Mouse (Mus musculus): ENCODE data around the gene Cetn3. TPM values are rescaled to one million over a fixed set of nuclear protein-coding genes. Genes with fewer than 3 reads are reported as not detected.
A peak's percentile ranks its signal among the peaks of the same experiment; 100 is the strongest.

Cetn3 gene
- polyA plus RNA-seq, 1 experiment, result not detected

- TF ChIP-seq POLR2A (IDR thresholded peaks at IDR 0.05; ENCODE audit: insufficient read depth, low read depth, low read length), result no peak
- TF ChIP-seq CTCF (IDR thresholded peaks at IDR 0.05; ENCODE audit: insufficient read depth, low read depth, low read length), result no peak
- 89% methylated on average over 8 of the region's 8 CpGs for WGBS
- Histone ChIP-seq H3K4me3 (ENCODE audit: insufficient read depth, low read depth, low read length) (no peak overlapping the region), H3K4me1 (ENCODE audit: control insufficient read depth, insufficient read depth, low read length) (no peaks in the 10 kb centered on the region), H3K27ac (ENCODE audit: insufficient read depth, low read depth, low read length) (no peak overlapping the region)
These were observed 9.0 kb downstream of the Cetn3 start for GRCm38 (mm10) chr13:81791861-81792260.

GRCm38 (mm10) chr13:81793850-81794249, 11.0 kb downstream of the Cetn3 start:
- TF ChIP-seq POLR2A (IDR thresholded peaks at IDR 0.05; ENCODE audit: insufficient read depth, low read depth, low read length), result no peak
- TF ChIP-seq CTCF (IDR thresholded peaks at IDR 0.05; ENCODE audit: insufficient read depth, low read depth, low read length), result no peak
- WGBS, result 61% methylated on average over 1 of the region's 1 CpGs
- Histone ChIP-seq H3K27ac (ENCODE audit: insufficient read depth, low read depth, low read length) (no peak overlapping the region), H3K4me3 (ENCODE audit: insufficient read depth, low read depth, low read length) (no peak overlapping the region), H3K4me1 (ENCODE audit: control insufficient read depth, insufficient read depth, low read length) (no peaks in the 10 kb centered on the region)

DNA sequence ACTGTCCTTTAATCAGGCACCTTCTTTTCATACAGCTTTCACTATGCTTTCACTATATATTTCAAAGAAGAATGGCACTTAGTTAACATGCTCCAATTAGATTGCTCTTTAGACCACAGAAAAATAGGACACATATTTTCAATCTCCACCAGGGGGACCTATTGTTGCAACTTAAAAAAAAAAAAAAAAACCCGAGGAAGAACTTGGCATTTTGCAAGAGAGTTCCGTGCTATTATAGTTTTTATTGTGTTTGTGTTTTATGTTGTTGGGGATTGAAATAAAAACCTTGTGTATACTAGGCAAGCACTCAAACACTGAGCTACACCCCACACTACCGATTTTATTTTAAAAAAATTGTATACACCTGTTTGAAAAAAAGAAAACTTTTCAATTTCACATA, 18.2 kb downstream of the Cetn3 start:
- H3K4me3 ChIP-seq (ENCODE audit: insufficient read depth, low read depth, low read length), result no peak overlapping the region
- no peak overlapping the region for H3K27ac ChIP-seq (ENCODE audit: insufficient read depth, low read depth, low read length)
- WGBS, result 15% methylated on average over 3 of the region's 3 CpGs
- TF ChIP-seq CTCF (IDR thresholded peaks at IDR 0.05; ENCODE audit: insufficient read depth, low read depth, low read length) (no peak), POLR2A (IDR thresholded peaks at IDR 0.05; ENCODE audit: insufficient read depth, low read depth, low read length) (no peak)
- no peaks in the 10 kb centered on the region for H3K4me1 ChIP-seq (ENCODE audit: control insufficient read depth, insufficient read depth, low read length)

GRCm38 (mm10) chr13:81803713-81804112, 20.8 kb downstream of the Cetn3 start:
- TF ChIP-seq CTCF (IDR thresholded peaks at IDR 0.05; ENCODE audit: insufficient read depth, low read depth, low read length) (no peak), POLR2A (IDR thresholded peaks at IDR 0.05; ENCODE audit: insufficient read depth, low read depth, low read length) (no peak)
- Histone ChIP-seq H3K4me3 (ENCODE audit: insufficient read depth, low read depth, low read length) (no peak overlapping the region), H3K4me1 (ENCODE audit: control insufficient read depth, insufficient read depth, low read length) (no peaks in the 10 kb centered on the region), H3K27ac (ENCODE audit: insufficient read depth, low read depth, low read length) (no peak overlapping the region)
- WGBS, result 94% methylated on average over 4 of the region's 4 CpGs

DNA sequence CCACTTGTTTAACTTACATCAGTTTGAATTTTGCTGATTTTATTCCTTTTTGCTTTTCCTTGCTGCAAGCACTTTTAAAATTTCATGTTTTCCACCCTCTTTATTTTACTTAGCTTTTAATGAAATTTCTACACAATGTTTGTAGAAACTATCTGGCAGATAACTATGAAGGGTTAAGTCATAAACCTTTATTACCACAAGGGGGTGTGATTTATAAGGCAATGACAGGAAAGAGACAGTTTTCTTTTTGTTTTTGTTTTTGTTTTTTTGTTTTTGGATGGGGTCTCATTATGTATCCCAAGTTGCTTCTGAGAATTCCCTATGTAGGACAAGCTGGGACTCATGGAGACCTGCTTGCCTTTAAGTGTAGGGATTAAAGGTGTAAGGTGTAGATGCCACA, 39.9 kb downstream of the Cetn3 start:
- TF ChIP-seq CTCF (IDR thresholded peaks at IDR 0.05; ENCODE audit: insufficient read depth, low read depth, low read length) (no peak), POLR2A (IDR thresholded peaks at IDR 0.05; ENCODE audit: insufficient read depth, low read depth, low read length) (no peak)
- Histone ChIP-seq H3K4me3 (ENCODE audit: insufficient read depth, low read depth, low read length) (no peak overlapping the region), H3K4me1 (ENCODE audit: control insufficient read depth, insufficient read depth, low read length) (peaks cover 5% of the 10 kb centered on the region), H3K27ac (ENCODE audit: insufficient read depth, low read depth, low read length) (no peak overlapping the region)

GRCm38 (mm10) chr13:81824576-81825330, 41.9 kb downstream of the Cetn3 start:
- TF ChIP-seq POLR2A (IDR thresholded peaks at IDR 0.05; ENCODE audit: insufficient read depth, low read depth, low read length) (no peak), CTCF (IDR thresholded peaks at IDR 0.05; ENCODE audit: insufficient read depth, low read depth, low read length) (no peak)
- peak overlapping the region; percentile 69 for H3K27ac ChIP-seq (ENCODE audit: insufficient read depth, low read depth, low read length)
- WGBS, result 35% methylated on average over 11 of the region's 11 CpGs
- peaks cover 7% of the 10 kb centered on the region for H3K4me1 ChIP-seq (ENCODE audit: control insufficient read depth, insufficient read depth, low read length)
- no peak overlapping the region for H3K4me3 ChIP-seq (ENCODE audit: insufficient read depth, low read depth, low read length)

- H3K27ac ChIP-seq (ENCODE audit: insufficient read depth, low read depth, low read length), result no peak overlapping the region
- 11% methylated on average over 6 of the region's 6 CpGs for WGBS
- H3K4me3 ChIP-seq (ENCODE audit: insufficient read depth, low read depth, low read length), result no peak overlapping the region
- peaks cover 7% of the 10 kb centered on the region for H3K4me1 ChIP-seq (ENCODE audit: control insufficient read depth, insufficient read depth, low read length)
- TF ChIP-seq CTCF (IDR thresholded peaks at IDR 0.05; ENCODE audit: insufficient read depth, low read depth, low read length) (no peak), POLR2A (IDR thresholded peaks at IDR 0.05; ENCODE audit: insufficient read depth, low read depth, low read length) (no peak)
These were observed 45.6 kb downstream of the Cetn3 start for GRCm38 (mm10) chr13:81828486-81828885.

DNA sequence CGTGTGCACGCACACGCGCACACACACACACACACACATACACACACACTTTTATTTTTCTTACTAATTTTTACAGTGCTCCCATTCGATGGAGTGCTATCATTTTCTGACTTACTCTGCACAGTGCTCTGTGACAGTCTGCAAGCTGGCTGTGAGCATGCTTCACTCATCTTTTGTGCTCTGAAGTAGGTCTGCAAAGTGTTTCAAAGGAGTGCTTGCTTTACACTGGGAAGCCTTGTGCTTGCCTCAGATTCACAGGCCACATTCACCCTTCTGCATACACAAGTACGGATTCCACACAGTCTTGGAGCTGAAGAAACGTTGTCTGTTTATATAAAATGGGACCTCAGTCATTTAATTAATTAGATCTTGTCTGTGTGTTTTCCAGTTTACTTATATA, 49.0 kb downstream of the Cetn3 start:
- TF ChIP-seq POLR2A (IDR thresholded peaks at IDR 0.05; ENCODE audit: insufficient read depth, low read depth, low read length), result no peak

DNA sequence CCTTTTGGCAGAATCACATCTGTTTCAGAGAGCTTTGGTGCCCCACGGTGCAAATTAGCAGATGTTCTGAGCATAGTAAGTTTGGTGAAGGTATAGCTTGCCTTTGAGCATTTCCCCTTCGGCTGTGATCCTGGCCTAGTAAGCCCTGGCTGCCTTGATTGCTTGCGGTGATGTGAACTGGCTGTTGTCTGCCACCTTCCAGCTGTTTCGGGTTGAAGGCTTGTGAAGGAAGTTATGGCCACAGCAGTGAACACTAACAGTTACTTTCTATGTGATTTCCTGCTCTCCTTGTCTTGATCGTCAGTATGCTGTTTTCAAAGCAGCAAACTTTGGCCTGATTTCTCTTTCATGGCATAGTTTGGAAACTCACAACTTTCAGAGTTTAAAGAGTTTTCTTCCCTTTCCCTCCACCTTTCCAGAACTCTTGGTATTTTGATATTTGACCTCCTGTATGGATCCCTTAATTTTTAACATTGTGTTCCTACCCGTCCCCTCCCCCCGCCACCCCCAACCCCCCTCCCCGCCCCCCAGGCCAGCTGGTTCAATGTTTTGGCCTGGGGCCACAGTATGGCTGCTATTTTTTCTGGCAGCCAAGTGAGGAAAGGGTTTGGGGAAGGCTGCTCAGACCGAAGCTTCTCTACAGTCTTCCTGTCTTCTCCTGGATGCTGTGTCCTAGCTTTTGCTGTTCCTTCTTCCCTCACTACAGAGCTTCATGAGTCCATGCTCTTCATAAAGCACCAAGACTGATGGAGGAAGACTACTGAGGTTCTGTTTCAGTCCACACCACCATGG, 53.7 kb downstream of the Cetn3 start:
- 75% methylated on average over 9 of the region's 9 CpGs for WGBS

More for the DNA sequence above, 49.0 kb downstream of the Cetn3 start:
- H3K4me1 ChIP-seq (ENCODE audit: control insufficient read depth, insufficient read depth, low read length), result peaks cover 2% of the 10 kb centered on the region; the same call in 1 of the 2 replicates
- WGBS, result 84% methylated on average over 7 of the region's 7 CpGs
- no peak overlapping the region for H3K4me3 ChIP-seq (ENCODE audit: insufficient read depth, low read depth, low read length)
- H3K27ac ChIP-seq (ENCODE audit: insufficient read depth, low read depth, low read length), result no peak overlapping the region

More for the DNA sequence above, 53.7 kb downstream of the Cetn3 start:
- no peak overlapping the region for H3K4me3 ChIP-seq (ENCODE audit: insufficient read depth, low read depth, low read length)
- no peaks in the 10 kb centered on the region for H3K4me1 ChIP-seq (ENCODE audit: control insufficient read depth, insufficient read depth, low read length)
- no peak overlapping the region for H3K27ac ChIP-seq (ENCODE audit: insufficient read depth, low read depth, low read length)
- no peak for TF ChIP-seq CTCF (IDR thresholded peaks at IDR 0.05; ENCODE audit: insufficient read depth, low read depth, low read length)
- TF ChIP-seq POLR2A (IDR thresholded peaks at IDR 0.05; ENCODE audit: insufficient read depth, low read depth, low read length), result no peak
